Mouse (Mus musculus): ENCODE measurements at regions not wholly inside any gene's neighbourhood (a gene's known extent, or its start where the extent isn't known, plus 50 kb on each side); places are given as distances from the start of the nearest gene placed in this dataset.

DNA sequence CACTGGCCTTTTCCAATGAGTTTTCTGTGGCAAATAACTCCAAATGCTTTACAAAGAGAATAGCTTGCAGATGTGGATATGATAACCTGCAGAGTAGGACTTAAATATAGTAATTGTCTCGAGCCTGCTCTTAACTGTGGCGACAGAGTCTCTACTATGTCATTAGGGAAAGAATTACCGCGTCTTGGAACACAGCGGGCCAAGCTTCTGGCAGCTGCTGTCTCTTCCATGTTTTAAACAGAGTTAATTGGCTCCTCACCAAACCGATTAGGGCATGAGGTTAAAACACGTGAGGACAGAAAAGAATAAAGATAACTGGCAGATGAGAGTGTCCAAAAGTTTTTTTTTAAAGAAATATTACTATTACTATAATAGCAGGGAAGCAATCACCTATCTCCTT is 134.2 kb upstream of the Pik3r1 start:
- TF ChIP-seq CTCF (IDR thresholded peaks at IDR 0.05; ENCODE audit: low read depth) (no peak), EP300 (IDR thresholded peaks at IDR 0.05; ENCODE audit: low read depth) (no peak)

Measured in liver, postnatal 0 days (tissue).